Mouse (Mus musculus): ENCODE measurements around the gene Olfr1484. TPM values are rescaled to one million over a fixed set of nuclear protein-coding genes. Genes with fewer than 3 reads are reported as not detected.
"Not testable (repeated sequence)": the region's sequence is repeated elsewhere in the genome, so short reads cannot be mapped to it uniquely, and the experiment has no call there.

The Olfr1484 gene
- not detected in 2 replicates for polyA plus RNA-seq (2015; fragmentation: Nextera tagmentation; extraction: Ambion mirVana)

DNA sequence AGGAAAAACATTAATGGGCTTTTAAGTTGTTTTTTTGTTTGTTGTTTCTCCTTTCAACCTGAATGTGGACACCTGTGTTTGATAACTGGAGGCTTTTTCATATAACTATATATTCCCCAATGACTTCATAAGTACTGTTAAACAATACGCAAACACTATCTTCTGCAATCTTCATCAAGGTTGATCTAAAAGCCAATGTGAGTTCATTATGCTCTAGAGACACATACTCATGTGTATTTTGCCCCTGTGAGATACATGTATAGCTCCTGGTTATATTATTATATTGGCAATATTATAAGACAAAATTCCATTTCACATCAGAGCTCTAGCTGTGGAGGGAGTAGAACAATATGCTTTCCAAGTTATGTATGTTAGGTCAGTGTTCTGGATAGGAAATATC is at the start of gene Olfr1484:
Olfr1484 (plus strand) TSS at position 301 of the 400 bp plus-strand sequence.
- Histone ChIP-seq H3K4me1 (no peaks in the 10 kb centered on the region), H3K27ac (replicated peaks) (no peak within 1 kb of the TSS), H3K27me3 (no peaks in the 10 kb centered on the region), H3K4me2 (replicated peaks) (no peak within 1 kb of the TSS), H3K36me3 (no peaks in the 10 kb centered on the region), H3K9ac (replicated peaks) (no peak within 1 kb of the TSS), H3K4me3 (no peak within 1 kb of the TSS), H3K9me3 (no peaks in the 10 kb centered on the region)
- 89% methylated on average over 1 of the region's 1 CpGs for WGBS
- ATAC-seq (replicated peaks) = no peak

DNA sequence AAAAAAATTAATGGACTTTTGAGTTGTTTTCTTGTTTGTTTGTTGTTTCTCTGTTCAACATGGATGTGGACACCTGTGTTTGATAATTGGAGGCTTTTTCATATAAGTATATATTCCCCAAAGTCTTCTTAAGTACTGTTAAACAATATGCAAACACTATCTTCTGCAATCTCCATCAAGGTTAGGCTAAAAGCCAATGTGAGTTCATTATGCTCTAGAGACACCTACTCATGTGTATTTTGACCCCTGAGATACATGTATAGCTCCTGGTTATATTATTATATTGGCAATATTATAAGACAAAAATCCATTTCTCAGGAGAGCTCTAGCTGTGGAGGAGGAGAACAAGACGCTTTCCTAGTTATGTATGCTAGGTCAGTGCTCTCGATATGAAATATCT is 33.8 kb downstream of the Olfr1484 start, which contains the start of gene Olfr1487:
Olfr1487 (plus strand) TSS at position 301 of the 400 bp plus-strand sequence.
- H3K36me3 ChIP-seq; H3K27me3 ChIP-seq; H3K4me2 ChIP-seq (replicated peaks); H3K9me3 ChIP-seq; H3K4me3 ChIP-seq; H3K27ac ChIP-seq (replicated peaks); ATAC-seq (replicated peaks); H3K9ac ChIP-seq (replicated peaks); H3K4me1 ChIP-seq: not testable (repeated sequence)
- whole genome bisulfite sequencing = 88% methylated on average over 2 of the region's 2 CpGs

DNA sequence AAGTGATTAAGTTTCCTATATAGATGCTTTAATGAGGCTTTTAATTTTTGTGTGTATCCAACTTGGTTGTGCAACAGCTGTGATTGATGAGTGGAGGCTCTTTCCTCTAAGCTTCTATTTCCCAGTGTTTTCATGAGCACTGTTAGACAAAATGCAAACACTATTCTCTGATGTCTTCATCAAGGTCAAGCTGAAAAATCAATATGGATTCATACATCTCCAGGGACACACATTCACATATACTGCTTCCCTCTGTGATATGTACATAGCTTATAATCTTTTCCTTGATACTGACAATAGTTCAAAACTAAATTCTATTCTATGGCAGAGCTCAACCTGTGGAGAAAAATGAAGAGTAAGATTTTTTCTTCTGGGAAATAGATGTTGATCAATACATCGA is 48.0 kb downstream of the Olfr1484 start, which contains the start of gene Olfr1489:
Olfr1489 (plus strand) TSS at position 301 of the 400 bp plus-strand sequence.
- WGBS = 88% methylated on average over 1 of the region's 1 CpGs
- no peaks in the 10 kb centered on the region for H3K4me1 ChIP-seq

More for the DNA sequence above, 48.0 kb downstream of the Olfr1484 start, which contains the start of gene Olfr1489:
- Histone ChIP-seq H3K27me3 (no peaks in the 10 kb centered on the region), H3K36me3 (no peaks in the 10 kb centered on the region), H3K4me3 (no peak within 1 kb of the TSS), H3K9me3 (peaks cover 6% of the 10 kb centered on the region; the same call in 1 of the 2 replicates), H3K27ac (replicated peaks) (no peak within 1 kb of the TSS), H3K9ac (replicated peaks) (no peak within 1 kb of the TSS), H3K4me2 (replicated peaks) (no peak within 1 kb of the TSS)
- ATAC-seq (replicated peaks) = no peak

Small RNA genes within 50 kb of the gene (microRNA-seq; reads per million reads assigned to microRNA genes)
- not detected for gene Gm22323
- gene Gm23931 = not detected

Other genes with a start within 250 kb of the Olfr1484 start
- gene Olfr1466, start 244.6 kb upstream of the Olfr1484 start, polyA plus RNA-seq (2015; fragmentation: Nextera tagmentation; extraction: Ambion mirVana) = not detected in 2 replicates
- not detected in 2 replicates for gene Olfr1467, start 221.3 kb upstream of the Olfr1484 start, polyA plus RNA-seq (2015; fragmentation: Nextera tagmentation; extraction: Ambion mirVana)
- gene Olfr1469, start 175.7 kb upstream of the Olfr1484 start, polyA plus RNA-seq (2015; fragmentation: Nextera tagmentation; extraction: Ambion mirVana) = not detected in 2 replicates
- gene Olfr1471, start 140.1 kb upstream of the Olfr1484 start, polyA plus RNA-seq (2015; fragmentation: Nextera tagmentation; extraction: Ambion mirVana) = not detected in 2 replicates
- not detected in 2 replicates for gene Olfr1472, start 127.4 kb upstream of the Olfr1484 start, polyA plus RNA-seq (2015; fragmentation: Nextera tagmentation; extraction: Ambion mirVana)
- not detected in 2 replicates for gene Olfr1474, start 113.9 kb upstream of the Olfr1484 start, polyA plus RNA-seq (2015; fragmentation: Nextera tagmentation; extraction: Ambion mirVana)
- not detected in 2 replicates for gene Olfr1475, start 103.3 kb upstream of the Olfr1484 start, polyA plus RNA-seq (2015; fragmentation: Nextera tagmentation; extraction: Ambion mirVana)
- gene Olfr1477, start 83.0 kb upstream of the Olfr1484 start, polyA plus RNA-seq (2015; fragmentation: Nextera tagmentation; extraction: Ambion mirVana) = not detected in 2 replicates
- gene Olfr1480, start 55.6 kb upstream of the Olfr1484 start, polyA plus RNA-seq (2015; fragmentation: Nextera tagmentation; extraction: Ambion mirVana) = not detected in 2 replicates
- not detected in 2 replicates for gene Olfr1487, start 33.9 kb downstream of the Olfr1484 start, polyA plus RNA-seq (2015; fragmentation: Nextera tagmentation; extraction: Ambion mirVana)
- gene Olfr1489, start 48.1 kb downstream of the Olfr1484 start, polyA plus RNA-seq (2015; fragmentation: Nextera tagmentation; extraction: Ambion mirVana) = not detected in 2 replicates
- gene Olfr1490, start 67.6 kb downstream of the Olfr1484 start, polyA plus RNA-seq (2015; fragmentation: Nextera tagmentation; extraction: Ambion mirVana) = not detected in 2 replicates
- not detected in 2 replicates for gene Olfr1491, start 113.8 kb downstream of the Olfr1484 start, polyA plus RNA-seq (2015; fragmentation: Nextera tagmentation; extraction: Ambion mirVana)
- not detected in 2 replicates for gene Olfr1493-ps1, start 139.8 kb downstream of the Olfr1484 start, polyA plus RNA-seq (2015; fragmentation: Nextera tagmentation; extraction: Ambion mirVana)
- gene Olfr1494, start 156.2 kb downstream of the Olfr1484 start, polyA plus RNA-seq (2015; fragmentation: Nextera tagmentation; extraction: Ambion mirVana) = not detected in 2 replicates
- not detected in 2 replicates for gene Olfr1495, start 181.1 kb downstream of the Olfr1484 start, polyA plus RNA-seq (2015; fragmentation: Nextera tagmentation; extraction: Ambion mirVana)
- gene Olfr1496, start 194.4 kb downstream of the Olfr1484 start, polyA plus RNA-seq (2015; fragmentation: Nextera tagmentation; extraction: Ambion mirVana) = not detected in 2 replicates
- not detected in 2 replicates for gene Olfr1497, start 214.7 kb downstream of the Olfr1484 start, polyA plus RNA-seq (2015; fragmentation: Nextera tagmentation; extraction: Ambion mirVana)
- not detected in 2 replicates for gene Olfr1499, start 235.9 kb downstream of the Olfr1484 start, polyA plus RNA-seq (2015; fragmentation: Nextera tagmentation; extraction: Ambion mirVana)
- not detected in 2 replicates for gene Olfr1500, start 247.0 kb downstream of the Olfr1484 start, polyA plus RNA-seq (2015; fragmentation: Nextera tagmentation; extraction: Ambion mirVana)